Mouse (Mus musculus) spleen, adult 10 weeks (tissue): ENCODE measurements around the gene Zfp831. TPM values are rescaled to one million over a fixed set of nuclear protein-coding genes. Genes with fewer than 3 reads are reported as not detected.

ENCODE experiments used
- polyA plus RNA-seq: library from polyadenylated mRNA; stranded (reverse); fragments of 350-450 nt; fragmentation: Illumina TruSeq; extraction: RNeasy Lipid Tissue Mini Kit (QIAGEN cat#74804); gene quantifications from one replicate; pipeline ENCODE4 v1.2.3, GENCODE M21; 2015; ENCODE audit warnings: low replicate concordance; ENCODE audit not compliant: insufficient read depth

Zfp831 gene
- polyA plus RNA-seq, result 21.0 TPM

DNA sequence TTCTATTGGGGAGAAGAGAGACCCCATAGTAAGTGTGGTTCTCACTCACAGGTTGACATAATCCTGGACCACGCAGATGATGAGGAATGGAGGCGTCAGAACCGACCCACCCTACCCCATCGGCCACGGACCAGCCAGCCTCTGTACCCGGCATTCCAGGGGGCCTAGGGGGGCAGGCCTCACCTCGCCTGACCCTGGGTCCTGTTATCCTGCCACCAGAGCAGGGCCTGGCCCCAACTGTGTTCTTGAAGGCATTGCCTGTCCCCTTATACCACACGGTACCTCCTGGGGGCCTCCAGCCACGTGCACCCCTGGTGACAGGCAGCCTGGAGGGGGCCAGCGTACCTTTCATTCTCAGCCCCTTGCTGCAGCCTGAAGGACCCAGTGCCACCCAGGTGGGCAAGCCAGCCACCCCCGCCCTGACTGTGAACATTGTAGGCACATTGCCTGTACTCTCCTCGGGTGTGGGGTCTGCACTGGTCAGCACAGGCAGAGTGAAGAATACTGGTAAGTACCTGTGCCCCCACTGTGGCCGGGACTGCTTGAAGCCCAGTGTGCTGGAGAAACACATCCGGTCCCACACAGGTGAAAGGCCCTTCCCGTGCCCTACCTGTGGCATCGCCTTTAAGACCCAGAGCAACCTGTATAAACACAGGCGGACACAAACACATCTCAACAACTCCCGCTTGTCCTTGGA is at the start of gene Zfp831:
Zfp831 (plus strand) TSS at position 87 of the 697 bp plus-strand sequence.

Other genes with a start within 250 kb of the Zfp831 start
- gene Nelfcd, start 227.7 kb upstream of the Zfp831 start, polyA plus RNA-seq, result 40.2 TPM
- 212 TPM for gene Ctsz, start 204.5 kb upstream of the Zfp831 start, polyA plus RNA-seq
- 8.2 TPM for gene Tubb1, start 192.8 kb upstream of the Zfp831 start, polyA plus RNA-seq
- 330 TPM for gene Atp5e, start 179.4 kb upstream of the Zfp831 start, polyA plus RNA-seq
- 62.8 TPM for gene Prelid3b, start 170.5 kb upstream of the Zfp831 start, polyA plus RNA-seq
- 10.4 TPM for gene Edn3, start 117.1 kb downstream of the Zfp831 start, polyA plus RNA-seq